Mouse (Mus musculus) C2C12 (cell line): ENCODE data around the gene Bcam. TPM values are rescaled to one million over a fixed set of nuclear protein-coding genes. Genes with fewer than 3 reads are reported as not detected.

ENCODE experiments used
- H3K27me3 ChIP-seq: one replicate; pipeline ENCODE4 v1.6.1; 2011; ENCODE audit not compliant: control insufficient read depth, insufficient read depth, insufficient read length
- H3K36me3 ChIP-seq: one replicate; pipeline ENCODE4 v1.6.1; 2011; ENCODE audit not compliant: control insufficient read depth, insufficient read depth
- H3K4me3 ChIP-seq: one replicate; pipeline ENCODE4 v1.5.1; 2011; ENCODE audit warnings: mild to moderate bottlenecking, control low read depth; ENCODE audit not compliant: poor library complexity, insufficient read depth, severe bottlenecking
- H3K79me2 ChIP-seq: one replicate; pipeline ENCODE4 v1.6.1; 2011; ENCODE audit not compliant: control insufficient read depth, insufficient read depth
- H3K79me3 ChIP-seq: one replicate; pipeline ENCODE4 v1.6.1; 2011; ENCODE audit warnings: low read depth, control low read depth
- H3ac ChIP-seq: one replicate; pipeline ENCODE3; 2011; ENCODE audit warnings: low read depth; ENCODE audit not compliant: control insufficient read depth, insufficient read length
- CEBPB ChIP-seq: IDR thresholded peaks from one replicate; pipeline ENCODE4 v1.6.1; 2011; ENCODE audit warnings: low read depth, mild to moderate bottlenecking, control low read depth, moderate library complexity
- CTCF ChIP-seq: IDR thresholded peaks from one replicate; pipeline ENCODE4 v1.5.1; 2011; ENCODE audit not compliant: control insufficient read depth, insufficient read depth, insufficient read length
- FOSL1 ChIP-seq: IDR thresholded peaks from one replicate; pipeline ENCODE4 v1.8.0; 2011; ENCODE audit warnings: mild to moderate bottlenecking, low read length; ENCODE audit not compliant: poor library complexity, insufficient read depth, severe bottlenecking
- MAX ChIP-seq: IDR thresholded peaks from one replicate; pipeline ENCODE4 v1.6.1; 2011; ENCODE audit warnings: mild to moderate bottlenecking, control low read depth
- MYOD1 ChIP-seq: IDR thresholded peaks from one replicate; pipeline ENCODE4 v1.6.1; 2011; ENCODE audit warnings: low read depth; ENCODE audit not compliant: control insufficient read depth, insufficient read length
- MYOG ChIP-seq: IDR thresholded peaks from one replicate; pipeline ENCODE4 v1.6.1; 2011; ENCODE audit not compliant: control insufficient read depth, insufficient read length; ENCODE audit errors: extremely low read depth
- USF1 ChIP-seq: IDR thresholded peaks from one replicate; pipeline ENCODE4 v1.6.1; 2011; ENCODE audit warnings: low read depth, mild to moderate bottlenecking, control low read depth, moderate library complexity
- polyA plus RNA-seq: library from polyadenylated mRNA; unstranded; fragments of >200 nt; fragmentation: generic; extraction: Trizol; gene quantifications from one replicate; pipeline ENCODE4 v1.2.1, GENCODE M21; 2012; ENCODE audit warnings: missing spikeins

Gene Bcam
- polyA plus RNA-seq, 1 experiment, result 1.7 TPM

GRCm38 (mm10) chr7:19760021-19760420 is 10.8 kb downstream of the Bcam start:
- peaks cover 4% of the 10 kb centered on the region for H3K27me3 ChIP-seq
- no peak for TF ChIP-seq MYOG
- no peaks in the 10 kb centered on the region for H3K79me2 ChIP-seq
- H3K4me3 ChIP-seq, result no peak overlapping the region
- no peaks in the 10 kb centered on the region for H3K36me3 ChIP-seq
- no peak overlapping the region for H3ac ChIP-seq
- H3K79me3 ChIP-seq, result no peaks in the 10 kb centered on the region

GRCm38 (mm10) chr7:19758623-19759022 is 12.2 kb downstream of the Bcam start:
- Histone ChIP-seq H3K36me3 (no peaks in the 10 kb centered on the region), H3K79me2 (no peaks in the 10 kb centered on the region), H3ac (no peak overlapping the region), H3K4me3 (no peak overlapping the region), H3K27me3 (peaks cover 4% of the 10 kb centered on the region), H3K79me3 (no peaks in the 10 kb centered on the region)
- TF ChIP-seq CTCF (no peak), MYOD1 (no peak), MYOG (no peak), CEBPB (no peak), FOSL1 (no peak), USF1 (no peak), MAX (no peak)

GRCm38 (mm10) chr7:19755851-19756786 is 14.7 kb downstream of the Bcam start:
- Histone ChIP-seq H3ac (no peak overlapping the region), H3K79me2 (no peaks in the 10 kb centered on the region), H3K4me3 (no peak overlapping the region), H3K36me3 (no peaks in the 10 kb centered on the region), H3K79me3 (no peaks in the 10 kb centered on the region), H3K27me3 (peaks cover 4% of the 10 kb centered on the region)
- no peak for TF ChIP-seq FOSL1
- TF ChIP-seq MYOD1, result no peak
- TF ChIP-seq MYOG, result no peak
- TF ChIP-seq CEBPB, result no peak
- no peak for TF ChIP-seq USF1
- TF ChIP-seq CTCF, result no peak
- TF ChIP-seq MAX, result no peak

- no peak overlapping the region for H3K4me3 ChIP-seq
- H3K79me2 ChIP-seq, result no peaks in the 10 kb centered on the region
- H3K79me3 ChIP-seq, result no peaks in the 10 kb centered on the region
- no peak overlapping the region for H3ac ChIP-seq
- H3K36me3 ChIP-seq, result no peaks in the 10 kb centered on the region
- H3K27me3 ChIP-seq, result peaks cover 1% of the 10 kb centered on the region
- no peak for TF ChIP-seq CTCF
- no peak for TF ChIP-seq USF1
- no peak for TF ChIP-seq CEBPB
- TF ChIP-seq FOSL1, result no peak
- TF ChIP-seq MYOD1, result no peak
- no peak for TF ChIP-seq MAX
- TF ChIP-seq MYOG, result no peak
Observed at GRCm38 (mm10) chr7:19755008-19755407, 15.8 kb downstream of the Bcam start.

GRCm38 (mm10) chr7:19754065-19754464 is 16.8 kb downstream of the Bcam start:
- TF ChIP-seq CTCF (no peak), CEBPB (no peak), FOSL1 (no peak), MAX (no peak), MYOD1 (no peak), MYOG (no peak), USF1 (no peak)
- no peaks in the 10 kb centered on the region for H3K27me3 ChIP-seq
- H3ac ChIP-seq, result no peak overlapping the region
- no peaks in the 10 kb centered on the region for H3K79me3 ChIP-seq
- H3K79me2 ChIP-seq, result no peaks in the 10 kb centered on the region
- no peak overlapping the region for H3K4me3 ChIP-seq
- H3K36me3 ChIP-seq, result no peaks in the 10 kb centered on the region

GRCm38 (mm10) chr7:19753587-19753986 is 17.2 kb downstream of the Bcam start:
- no peaks in the 10 kb centered on the region for H3K27me3 ChIP-seq
- no peaks in the 10 kb centered on the region for H3K36me3 ChIP-seq
- no peaks in the 10 kb centered on the region for H3K79me2 ChIP-seq
- no peaks in the 10 kb centered on the region for H3K79me3 ChIP-seq
- no peak for TF ChIP-seq MYOG
- no peak for TF ChIP-seq MAX
- no peak for TF ChIP-seq USF1
- TF ChIP-seq CEBPB, result no peak
- TF ChIP-seq FOSL1, result no peak
- TF ChIP-seq MYOD1, result no peak
- no peak for TF ChIP-seq CTCF
- no peak overlapping the region for H3ac ChIP-seq
- H3K4me3 ChIP-seq, result no peak overlapping the region
